Mouse (Mus musculus): ENCODE data around the gene Cyb5b.

The Cyb5b gene

GRCm38 (mm10) chr8:107221924-107222851 lies 71.7 kb downstream of the Cyb5b start:
- in situ Hi-C loops (cut with MboI) = no loop called here

- in situ Hi-C loops (cut with MboI) = no loop called here
Observed at GRCm38 (mm10) chr8:107226183-107226582, 75.7 kb downstream of the Cyb5b start.

- in situ Hi-C loops (cut with MboI) = no loop called here
Observed at GRCm38 (mm10) chr8:107227011-107227626, 76.7 kb downstream of the Cyb5b start.

GRCm38 (mm10) chr8:107233251-107233650 lies 82.8 kb downstream of the Cyb5b start:
- in situ Hi-C loops (cut with MboI) = no loop called here

DNA sequence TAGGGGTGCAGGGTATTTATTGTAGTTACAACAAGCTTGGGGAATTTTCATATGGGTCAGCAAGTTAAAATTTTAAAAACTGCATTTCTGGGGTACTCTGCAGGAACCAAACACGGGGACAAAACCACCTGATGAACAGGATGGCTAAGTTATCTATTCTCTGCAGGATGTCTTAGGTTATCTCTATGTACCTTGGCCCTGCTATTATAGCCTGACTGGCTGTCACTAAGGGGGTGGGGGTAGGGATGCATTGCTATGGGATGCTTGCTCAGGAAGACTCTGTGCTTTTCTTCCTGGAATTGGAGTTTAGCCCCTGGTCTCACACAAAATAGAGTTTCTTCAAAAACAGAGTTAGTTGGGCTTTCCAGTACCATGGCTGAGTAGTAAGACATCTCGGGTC lies 83.3 kb downstream of the Cyb5b start:
- in situ Hi-C loops (cut with MboI) = no loop called here

Measured in mature B cell (primary cell).